Comparison of ENCODE assay signal across 1 mouse cellular context in the genomic region with DNA sequence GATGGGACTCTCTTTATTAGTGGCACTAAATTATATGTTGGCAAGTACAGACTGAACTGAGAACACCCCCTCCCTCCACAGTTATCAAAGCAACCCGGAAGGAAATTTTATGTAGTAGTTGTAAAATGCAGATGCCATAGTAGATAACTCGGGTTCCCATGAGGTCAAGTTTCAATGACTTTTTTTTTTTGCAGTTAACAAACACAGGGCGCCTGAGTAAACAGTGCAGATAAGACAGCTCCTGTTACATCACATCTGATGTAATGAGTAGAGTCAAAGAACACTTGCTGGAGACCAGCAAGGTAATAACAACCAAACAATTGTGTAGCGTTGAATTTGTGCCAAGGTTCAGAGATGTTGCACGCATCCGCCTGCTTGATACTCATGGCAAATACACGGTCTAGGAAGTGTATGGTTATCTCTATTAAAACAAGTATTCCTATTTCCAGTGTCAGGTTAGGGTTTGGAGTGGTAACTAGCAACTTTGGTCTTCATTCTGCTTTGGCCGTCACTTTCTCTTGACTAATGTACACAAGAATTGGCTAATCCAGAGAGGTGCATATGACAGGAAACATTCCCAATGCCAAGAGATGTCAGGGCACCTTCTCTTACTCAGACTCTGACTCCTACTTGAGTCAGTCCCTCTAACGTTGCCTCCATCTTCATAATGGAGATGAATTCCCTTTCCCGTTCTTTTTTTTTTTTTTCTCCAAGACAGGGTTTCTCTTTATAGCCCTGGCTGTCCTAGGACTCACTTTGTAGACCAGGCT.
A peak's percentile ranks its signal among the peaks of the same experiment; 100 is the strongest.
TF ChIP-seq lines count a peak whose summit lies in the region.

No protein-coding gene starts in this region.

TF ChIP-seq in MEL, 35 proteins besides CTCF, POLR2A, EP300 and RAD21 (continued from another document):
- peak; percentile 68; the same call in 1 of the 2 replicates for TF ChIP-seq BHLHE40 (IDR thresholded peaks at IDR 0.05; ENCODE audit: borderline replicate concordance, low read depth, low read length)
- TF ChIP-seq GABPA (IDR thresholded peaks at IDR 0.05; ENCODE audit: low read depth, low read length) = no peak
- no peak; the same call in 1 of the 2 replicates for TF ChIP-seq CHD2 (IDR thresholded peaks at IDR 0.05; ENCODE audit: low read length)
- TF ChIP-seq POLR2AphosphoS5 (IDR thresholded peaks at IDR 0.05; ENCODE audit: borderline replicate concordance, low read depth, low read length) = no peak
- TF ChIP-seq ZNF384 (IDR thresholded peaks at IDR 0.05; ENCODE audit: low read depth, low read length) = peak; percentile 98
- TF ChIP-seq TAL1 (IDR thresholded peaks at IDR 0.05; ENCODE audit: low read length) = no peak
- TF ChIP-seq ZC3H11A (IDR thresholded peaks at IDR 0.05; ENCODE audit: low read depth, low read length) = peak; percentile 26; the same call in 1 of the 2 replicates
- TF ChIP-seq RCOR1 (IDR thresholded peaks at IDR 0.05; ENCODE audit: low read depth, low read length) = peak; percentile 45; the same call in 1 of the 2 replicates
- 0 out of 2 replicates have a peak, but pooled peaks have one; percentile 50 for TF ChIP-seq MAZ (IDR thresholded peaks at IDR 0.05; ENCODE audit: low read depth, low read length)
- peak; percentile 43; the same call in 1 of the 2 replicates for TF ChIP-seq JUND (IDR thresholded peaks at IDR 0.05; ENCODE audit: low read depth, low read length)
- TF ChIP-seq USF2 (IDR thresholded peaks at IDR 0.05; ENCODE audit: borderline replicate concordance in 1 of 2, insufficient read depth in 1 of 2, low read depth in 1 of 2, low read length in 2 of 2) = no peak
- TF ChIP-seq POLR2AphosphoS2 (IDR thresholded peaks at IDR 0.05; ENCODE audit: low read length) = peak; percentile 31; the same call in 1 of the 2 replicates
- TF ChIP-seq NELFE (IDR thresholded peaks at IDR 0.05; ENCODE audit: low read depth, low read length) = no peak; the same call in 1 of the 2 replicates
- 0 out of 2 replicates have a peak, but pooled peaks have one; percentile 21 for TF ChIP-seq TBP (IDR thresholded peaks at IDR 0.05; ENCODE audit: low read depth, low read length)
- no peak for TF ChIP-seq NRF1 (IDR thresholded peaks at IDR 0.05; ENCODE audit: insufficient read depth, low read depth, low read length, poor library complexity, severe bottlenecking)
- peak; percentile 58; the same call in 1 of the 2 replicates for TF ChIP-seq MAFK (IDR thresholded peaks at IDR 0.05; ENCODE audit: borderline replicate concordance, low read depth, low read length)
- no peak for TF ChIP-seq E2F4 (IDR thresholded peaks at IDR 0.05; ENCODE audit: borderline replicate concordance, low read depth, low read length)
TF ChIP-seq in MEL: peak in this region for 22.
